Mouse (Mus musculus) heart, postnatal 0 days (tissue): ENCODE measurements around the gene Arhgap24. TPM values are rescaled to one million over a fixed set of nuclear protein-coding genes. Genes with fewer than 3 reads are reported as not detected.

Source experiments
- ATAC-seq: fragments of 200-750 bp; cut with Nextera tagmentation; 2 replicates; pipeline ENCODE4 v1.8.0; 2017; ENCODE audit warnings: low read depth, moderate number of reproducible peaks, moderate library complexity; ENCODE audit not compliant: insufficient read depth
- DNase-seq: peaks from one replicate; pipeline ENCODE4 v3.0.0-alpha.2; 2016; ENCODE audit warnings: low spot score
- H3K27ac ChIP-seq: fragments of 300-500 bp; sonication (generic); 2 replicates; pipeline ENCODE4 v1.5.1; 2014; ENCODE audit warnings: low read depth, mild to moderate bottlenecking
- H3K27me3 ChIP-seq: fragments of 300-500 bp; sonication (generic); 2 replicates; pipeline ENCODE4 v1.6.1; 2014; ENCODE audit warnings: low read length, mixed read lengths; ENCODE audit not compliant: control insufficient read depth, insufficient read depth
- H3K36me3 ChIP-seq: fragments of 300-500 bp; sonication (generic); replicated peaks from 2 replicates; pipeline ENCODE4 v1.6.1; 2014; ENCODE audit warnings: low read length, mixed read lengths; ENCODE audit not compliant: control insufficient read depth, insufficient read depth
- H3K4me1 ChIP-seq: fragments of 300-500 bp; sonication (generic); 2 replicates; pipeline ENCODE4 v1.6.1; 2014; ENCODE audit warnings: antibody characterized with exemption; ENCODE audit not compliant: control insufficient read depth, insufficient read depth
- H3K4me2 ChIP-seq: fragments of 300-500 bp; sonication (generic); 2 replicates; pipeline ENCODE4 v1.6.1; 2014; ENCODE audit warnings: low read depth, mild to moderate bottlenecking, low read length, moderate library complexity
- H3K4me3 ChIP-seq: fragments of 300-500 bp; sonication (generic); 2 replicates; pipeline ENCODE4 v1.5.1; 2014; ENCODE audit warnings: low read depth, low read length
- H3K9ac ChIP-seq: fragments of 300-500 bp; sonication (generic); replicated peaks from 2 replicates; pipeline ENCODE4 v1.6.1; 2014; ENCODE audit warnings: low read depth, low read length, mixed read lengths
- H3K9me3 ChIP-seq: fragments of 300-500 bp; sonication (generic); replicated peaks from 2 replicates; pipeline ENCODE4 v1.6.1; 2016; ENCODE audit warnings: low read length; ENCODE audit not compliant: control insufficient read depth
- CTCF ChIP-seq: IDR thresholded peaks from 2 replicates; pipeline ENCODE4 v1.5.1; 2016; ENCODE audit warnings: antibody characterized with exemption, control low read depth, low read depth
- EP300 ChIP-seq: IDR thresholded peaks from 2 replicates; pipeline ENCODE4 v1.6.1; 2016; ENCODE audit warnings: antibody characterized with exemption, low read depth
- WGBS: fragments of 180-500 bp; shearing (Covaris S2); extraction: QIAGEN DNeasy Blood & Tissue Kit; methylation state at CpG from one replicate; pipeline ENCODE4 v1.1.7; 2014; 5-methylcytosine and 5-hydroxymethylcytosine counted together
- polyA plus RNA-seq: library from polyadenylated mRNA; unstranded; fragments of >200 nt; fragmentation: Nextera tagmentation; extraction: Ambion mirVana; gene quantifications from 2 replicates; pipeline ENCODE4 v1.2.1, GENCODE M21; 2015
- total RNA-seq: library from RNA; depleted of rRNA; stranded (reverse); fragments of >200 nt; gene quantifications from 2 replicates; pipeline ENCODE4 v1.2.3, GENCODE M21; 2014; ENCODE audit warnings: low replicate concordance

The Arhgap24 gene
- total and polyA plus RNA-seq, 2 experiments from 2014 or later: 13.0 to 13.4 TPM

DNA sequence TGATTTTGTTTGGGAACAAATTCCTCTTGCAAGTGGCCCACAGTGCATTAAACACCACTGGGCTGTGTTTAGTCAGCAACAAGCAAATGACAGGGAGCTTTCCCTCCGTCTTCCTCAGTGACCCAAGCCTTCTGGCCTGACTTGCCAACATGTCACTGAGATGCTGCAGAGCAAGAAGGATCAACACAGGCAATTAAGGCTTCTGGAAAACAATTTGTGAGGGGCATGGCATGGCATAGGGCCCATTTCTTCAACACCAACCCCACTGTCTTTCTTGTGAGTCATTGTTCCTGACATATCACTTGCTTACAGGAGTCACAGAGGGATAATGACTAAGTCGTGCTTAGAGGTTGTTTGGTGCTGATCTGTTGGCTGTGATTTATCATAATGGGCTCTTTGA, 196.0 kb downstream of the Arhgap24 start:
- Histone ChIP-seq H3K4me1 (no peaks in the 10 kb centered on the region), H3K27me3 (no peaks in the 10 kb centered on the region), H3K4me2 (no peak overlapping the region), H3K9me3 (no peaks in the 10 kb centered on the region), H3K4me3 (no peak overlapping the region), H3K9ac (no peak overlapping the region), H3K27ac (no peak overlapping the region), H3K36me3 (no peaks in the 10 kb centered on the region)
- no peak for TF ChIP-seq EP300
- no peak for TF ChIP-seq CTCF
- WGBS: 29% methylated on average over 2 of the region's 2 CpGs
- no peak for ATAC-seq
- DNase-seq: no peak

DNA sequence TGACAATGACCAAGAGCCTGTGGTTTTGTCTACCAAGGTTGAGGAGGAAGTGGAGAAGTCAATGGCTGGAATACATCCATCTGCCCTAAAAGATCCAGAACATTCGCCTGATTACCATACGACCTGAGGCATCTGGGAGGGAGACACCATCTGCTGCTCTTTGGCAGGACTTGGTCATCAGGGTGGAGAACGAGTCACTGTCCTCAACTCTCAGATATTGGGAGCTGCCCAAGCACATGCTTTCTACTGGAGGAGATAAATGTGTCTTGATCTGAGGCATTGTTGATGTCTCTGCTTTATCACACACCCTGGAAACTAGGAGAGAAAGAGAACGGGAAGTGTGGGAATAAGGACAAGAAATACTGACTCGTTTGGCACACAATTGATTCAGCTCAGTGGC, 206.5 kb downstream of the Arhgap24 start:
- no peak overlapping the region for H3K4me3 ChIP-seq
- no peak for TF ChIP-seq CTCF
- no peak for TF ChIP-seq EP300
- DNase-seq: no peak

DNA sequence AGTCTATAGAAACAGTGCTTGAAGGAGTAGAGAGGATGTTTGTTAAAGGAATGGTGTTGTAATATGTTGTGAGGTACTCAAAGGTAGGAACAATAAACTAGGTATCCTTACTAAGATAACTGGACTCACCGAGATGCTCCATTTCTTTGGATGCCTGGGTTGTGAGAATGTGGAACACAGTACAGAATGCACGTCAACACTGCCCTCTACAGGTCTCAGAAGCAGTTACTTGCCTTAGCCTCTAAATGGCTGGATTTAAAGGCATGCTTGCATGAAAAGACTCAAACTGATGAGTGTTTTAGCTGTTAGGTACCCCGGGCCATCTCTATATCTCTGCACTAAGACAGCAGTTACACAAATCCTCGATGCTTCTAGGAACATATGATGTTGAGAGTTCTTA, 211.3 kb downstream of the Arhgap24 start:
- DNase-seq (peak; percentile 69), ATAC-seq (no peak)
- no peaks in the 10 kb centered on the region for H3K9me3 ChIP-seq
- H3K27ac ChIP-seq: no peak overlapping the region
- WGBS: 13% methylated on average over 4 of the region's 4 CpGs
- H3K9ac ChIP-seq: no peak overlapping the region
- no peaks in the 10 kb centered on the region for H3K4me1 ChIP-seq
- no peak overlapping the region for H3K4me3 ChIP-seq
- TF ChIP-seq CTCF: peak; percentile 93
- no peak for TF ChIP-seq EP300
- H3K4me2 ChIP-seq: no peak overlapping the region
- H3K36me3 ChIP-seq: no peaks in the 10 kb centered on the region
- no peaks in the 10 kb centered on the region for H3K27me3 ChIP-seq

More for the DNA sequence above, 206.5 kb downstream of the Arhgap24 start:
- Histone ChIP-seq H3K27ac (no peak overlapping the region), H3K9ac (no peak overlapping the region), H3K4me2 (no peak overlapping the region), H3K27me3 (no peaks in the 10 kb centered on the region), H3K9me3 (no peaks in the 10 kb centered on the region), H3K36me3 (no peaks in the 10 kb centered on the region), H3K4me1 (no peaks in the 10 kb centered on the region)
- WGBS: 38% methylated on average over 5 of the region's 5 CpGs
- ATAC-seq: no peak

DNA sequence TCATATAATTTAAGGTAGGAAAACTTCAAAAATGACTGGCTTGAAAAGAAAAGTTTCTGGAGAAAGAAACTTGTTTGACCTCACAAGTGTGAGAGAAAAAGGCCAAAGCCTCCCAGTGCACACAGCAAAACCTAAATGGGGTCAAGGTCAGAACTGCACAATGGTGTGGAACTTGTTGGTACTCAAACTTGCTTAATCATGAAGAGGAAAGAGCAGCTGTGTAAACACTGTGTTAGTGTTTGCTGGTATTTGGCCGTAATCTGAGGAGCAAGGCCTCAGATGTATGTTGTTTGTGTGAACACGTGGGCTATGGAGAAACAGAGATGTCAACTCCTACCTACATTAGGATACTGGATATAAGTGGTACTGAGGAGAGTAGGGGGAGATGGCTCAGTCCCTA, 212.0 kb downstream of the Arhgap24 start:
- WGBS: 69% methylated on average over 2 of the region's 2 CpGs
- H3K27ac ChIP-seq: no peak overlapping the region
- no peaks in the 10 kb centered on the region for H3K9me3 ChIP-seq
- H3K36me3 ChIP-seq: no peaks in the 10 kb centered on the region
- H3K4me1 ChIP-seq: no peaks in the 10 kb centered on the region
- no peaks in the 10 kb centered on the region for H3K27me3 ChIP-seq
- H3K4me2 ChIP-seq: no peak overlapping the region
- H3K4me3 ChIP-seq: no peak overlapping the region
- H3K9ac ChIP-seq: no peak overlapping the region
- ATAC-seq (no peak), DNase-seq (no peak)
- TF ChIP-seq CTCF (no peak), EP300 (no peak)

DNA sequence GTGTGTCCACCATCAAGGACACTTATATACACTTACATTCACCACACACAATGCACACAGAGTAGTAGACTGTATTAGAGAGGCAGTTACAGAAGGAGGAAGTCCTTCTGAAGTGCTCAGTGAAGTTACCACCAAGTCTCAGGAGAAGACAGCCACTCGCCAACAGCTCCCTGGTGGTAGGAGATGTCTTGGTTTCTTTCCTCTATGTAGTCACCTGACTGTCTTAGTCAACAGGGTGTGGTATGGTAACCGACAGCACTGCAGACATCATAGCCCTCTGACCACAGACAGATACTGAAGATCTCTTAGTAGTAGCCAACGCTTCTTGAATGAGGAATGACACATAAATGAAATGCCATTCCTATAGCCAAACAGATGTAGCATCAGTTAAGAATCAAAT, 212.7 kb downstream of the Arhgap24 start:
- 74% methylated on average over 3 of the region's 3 CpGs for WGBS
- no peak overlapping the region for H3K9ac ChIP-seq
- ATAC-seq (no peak), DNase-seq (no peak)
- no peaks in the 10 kb centered on the region for H3K27me3 ChIP-seq
- no peaks in the 10 kb centered on the region for H3K36me3 ChIP-seq
- TF ChIP-seq EP300: no peak
- TF ChIP-seq CTCF: no peak
- H3K4me2 ChIP-seq: no peak overlapping the region
- H3K4me3 ChIP-seq: no peak overlapping the region
- H3K9me3 ChIP-seq: no peaks in the 10 kb centered on the region
- no peaks in the 10 kb centered on the region for H3K4me1 ChIP-seq
- H3K27ac ChIP-seq: no peak overlapping the region

DNA sequence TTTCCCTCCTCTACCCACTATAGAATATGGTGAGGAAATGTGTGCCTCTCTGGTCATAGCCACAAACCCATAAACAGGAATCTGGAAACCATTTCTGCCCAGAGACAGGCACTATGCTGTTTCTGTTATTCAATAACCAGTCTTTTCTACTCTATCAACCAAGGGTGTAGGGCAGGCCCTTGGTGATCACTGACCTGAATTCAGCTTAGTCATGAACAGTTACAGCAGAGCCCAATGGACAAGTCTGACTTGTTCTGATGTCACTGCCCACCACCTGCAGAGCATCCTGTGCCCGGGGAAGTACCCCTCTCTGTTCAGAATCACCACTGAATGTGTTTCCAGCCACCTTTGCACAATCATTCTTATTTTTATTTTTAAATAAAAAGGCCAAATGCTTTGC, 216.6 kb downstream of the Arhgap24 start:
- ATAC-seq: no peak

More for the DNA sequence above, 216.6 kb downstream of the Arhgap24 start:
- WGBS: 83% methylated on average over 1 of the region's 1 CpGs
- H3K4me3 ChIP-seq: no peak overlapping the region
- no peak overlapping the region for H3K27ac ChIP-seq
- H3K4me1 ChIP-seq: no peaks in the 10 kb centered on the region
- H3K27me3 ChIP-seq: no peaks in the 10 kb centered on the region
- no peak for DNase-seq
- H3K36me3 ChIP-seq: no peaks in the 10 kb centered on the region
- TF ChIP-seq EP300 (no peak), CTCF (no peak)
- H3K9ac ChIP-seq: no peak overlapping the region
- H3K4me2 ChIP-seq: no peak overlapping the region
- no peaks in the 10 kb centered on the region for H3K9me3 ChIP-seq
